Comparison of ENCODE assay signal across 11 mouse cellular contexts in genomic region chr13:15395249-15395648, GRCm38 (mm10).
A peak's percentile ranks its signal among the peaks of the same experiment; 100 is the strongest.
DNase-seq lines count a peak whose midpoint lies in the region; ATAC-seq and TF ChIP-seq lines count a peak whose summit lies in the region.
"Had no signal": no experiment of that assay in that cellular context is flagged by ENCODE, and none has a peak within 500 bp of the region (broad histone marks: within the 10 kb centered on the region; RNA-seq: fewer than 3 reads in every experiment).

No protein-coding gene starts in this region.

- intact Hi-C loops in left cerebral cortex, postnatal 14 days (cut with DNase I), result no loop called here

- no peak overlapping the region for H3K4me3 ChIP-seq in ES-E14 (ENCODE audit: insufficient read depth in 1 of 2, low read depth in 1 of 2, low read length in 2 of 2, poor library complexity in 1 of 2, severe bottlenecking in 1 of 2)
- no peak overlapping the region for H3K4me3 ChIP-seq in hindbrain, embryonic 11.5 days (ENCODE audit: low read depth, low read length)
- H3K4me3 ChIP-seq in midbrain, embryonic 13.5 days (replicated peaks), result no peak overlapping the region; the same call in 1 of the 2 replicates

- peak; percentile 56 for ATAC-seq in hindbrain, embryonic 11.5 days (ENCODE audit: low FRiP score)
- peak; percentile 90 for ATAC-seq in midbrain, embryonic 13.5 days
- ATAC-seq: liver, postnatal 0 days had no signal

- no peaks in the 10 kb centered on the region for H3K9me3 ChIP-seq in ES-E14 (ENCODE audit: control insufficient read depth, insufficient read depth, low read depth, low read length)
- H3K9me3 ChIP-seq in hindbrain, embryonic 11.5 days (ENCODE audit: control insufficient read depth, low read length), result no peaks in the 10 kb centered on the region
- no peaks in the 10 kb centered on the region for H3K9me3 ChIP-seq in midbrain, embryonic 13.5 days
- H3K9me3 ChIP-seq: G1E had no signal

- H3K9ac ChIP-seq in ES-E14 (ENCODE audit: insufficient read depth, low read depth, low read length, poor library complexity, severe bottlenecking), result no peak overlapping the region
- no peak overlapping the region for H3K9ac ChIP-seq in hindbrain, embryonic 11.5 days (ENCODE audit: low read depth, low read length)
- peak overlapping the region; percentile 23; the same call in 1 of the 2 replicates for H3K9ac ChIP-seq in midbrain, embryonic 13.5 days (replicated peaks)
- H3K9ac ChIP-seq: liver, postnatal 0 days had no signal

- WGBS in hindbrain, embryonic 11.5 days, result 11% methylated on average over 4 of the region's 4 CpGs
- WGBS in midbrain, embryonic 13.5 days, result 4% methylated on average over 4 of the region's 4 CpGs

- H3K27me3 ChIP-seq in hindbrain, embryonic 11.5 days (ENCODE audit: control insufficient read depth, insufficient read depth, low read length), result no peaks in the 10 kb centered on the region
- no peaks in the 10 kb centered on the region for H3K27me3 ChIP-seq in midbrain, embryonic 13.5 days

- in situ Hi-C loops in ES-E14 (cut with MboI; ENCODE audit: low sequenced_read_pairs in 2 of 2, unreplicated experiment in 2 of 2), result no loop called here

- no peaks in the 10 kb centered on the region for H3K36me3 ChIP-seq in ES-E14 (ENCODE audit: control insufficient read depth, insufficient read depth, low read length, poor library complexity, severe bottlenecking)
- no peaks in the 10 kb centered on the region for H3K36me3 ChIP-seq in hindbrain, embryonic 11.5 days (ENCODE audit: control insufficient read depth, insufficient read depth, low read length)
- no peaks in the 10 kb centered on the region for H3K36me3 ChIP-seq in midbrain, embryonic 13.5 days
- H3K36me3 ChIP-seq: G1E had no signal

- H3K4me2 ChIP-seq in hindbrain, embryonic 11.5 days (replicated peaks; ENCODE audit: low read depth, low read length), result no peak overlapping the region
- peak overlapping the region; percentile 38 for H3K4me2 ChIP-seq in midbrain, embryonic 13.5 days (replicated peaks)

- peak; percentile 85 for DNase-seq in ES-E14 (ENCODE audit: low read depth, low spot score)
- peak; percentile 11 for DNase-seq in embryo, embryonic 11.5 days (ENCODE audit: low read depth, low spot score)
- DNase-seq in hindbrain, embryonic 11.5 days (ENCODE audit: low spot score), result peak; percentile 29
- no peak for DNase-seq in layer of hippocampus, adult 8-10 months (ENCODE audit: low spot score in 2 of 2)
- no peak for DNase-seq in adrenal gland, postnatal 25 days
- no peak for DNase-seq in frontal cortex, postnatal 36 days (ENCODE audit: low spot score in 2 of 2)
- no peak for DNase-seq in left cerebral cortex, postnatal 14 days (ENCODE audit: low spot score in 2 of 2)
- DNase-seq: kidney, adult 11 months; liver, postnatal 0 days had no signal

- H3K4me1 ChIP-seq in ES-E14 (ENCODE audit: control insufficient read depth in 2 of 2, insufficient read depth in 2 of 2, low read length in 2 of 2, poor library complexity in 1 of 2), result peaks cover 0 to 2% of the 10 kb centered on the region in 2 experiments; a peak in 2 of 4 replicates
- H3K4me1 ChIP-seq in hindbrain, embryonic 11.5 days (replicated peaks; ENCODE audit: control insufficient read depth, insufficient read depth, low read length), result no peaks in the 10 kb centered on the region
- peaks cover 7% of the 10 kb centered on the region; the same call in 1 of the 2 replicates for H3K4me1 ChIP-seq in midbrain, embryonic 13.5 days (replicated peaks)

- H3K27ac ChIP-seq in ES-E14 (ENCODE audit: insufficient read depth, low read depth, low read length, poor library complexity, severe bottlenecking), result no peak overlapping the region; the same call in 1 of the 2 replicates
- no peak overlapping the region for H3K27ac ChIP-seq in hindbrain, embryonic 11.5 days (ENCODE audit: low read depth, low read length)
- H3K27ac ChIP-seq in midbrain, embryonic 13.5 days, result 0 out of 2 replicates have a peak overlapping the region, but pooled peaks have one; percentile 30

TF ChIP-seq in ES-E14, 5 proteins besides CTCF, POLR2A, EP300 and RAD21:
- TF ChIP-seq CHD2 (IDR thresholded peaks at IDR 0.05; ENCODE audit: low read depth, low read length) (no peak), MAFK (IDR thresholded peaks at IDR 0.05; ENCODE audit: insufficient read depth, low read depth, low read length) (no peak), ZNF384 (IDR thresholded peaks at IDR 0.05; ENCODE audit: low read depth, low read length) (no peak), ZC3H11A (IDR thresholded peaks at IDR 0.05; ENCODE audit: borderline replicate concordance, low read depth, low read length) (no peak), HCFC1 (IDR thresholded peaks at IDR 0.05; ENCODE audit: borderline replicate concordance, insufficient read depth, low read length) (no peak)

Comparison
In these comparisons a context has a peak if more than half of its experiments do, and no peak if none do; other contexts are left out.
1. DNase-seq: peak in ES-E14 (single experiment), embryo, embryonic 11.5 days (single experiment) and hindbrain, embryonic 11.5 days (single experiment); none in layer of hippocampus, adult 8-10 months (0 of 2), adrenal gland, postnatal 25 days (single experiment), frontal cortex, postnatal 36 days (0 of 2) and left cerebral cortex, postnatal 14 days (0 of 2).